Mouse (Mus musculus) limb, embryonic 13.5 days (tissue): ENCODE results near the gene Pyroxd1. TPM values are rescaled to one million over a fixed set of nuclear protein-coding genes. Genes with fewer than 3 reads are reported as not detected.
"Not testable (repeated sequence)": the region's sequence is repeated elsewhere in the genome, so short reads cannot be mapped to it uniquely, and the experiment has no call there.

Experiments used
- ATAC-seq: fragments of 200-750 bp; cut with Nextera tagmentation; 2 replicates; pipeline ENCODE4 v1.8.0; 2017; ENCODE audit warnings: low read depth, moderate number of reproducible peaks, moderate TSS enrichment; ENCODE audit not compliant: low FRiP score
- H3K27ac ChIP-seq: fragments of 300-500 bp; sonication (generic); 2 replicates; pipeline ENCODE4 v1.5.1; 2015; ENCODE audit warnings: inconsistent platforms, mild to moderate bottlenecking, moderate library complexity
- H3K27me3 ChIP-seq: fragments of 300-500 bp; sonication (generic); 2 replicates; pipeline ENCODE4 v1.6.1; 2015; ENCODE audit warnings: mild to moderate bottlenecking, inconsistent platforms
- H3K36me3 ChIP-seq: fragments of 300-500 bp; sonication (generic); 2 replicates; pipeline ENCODE4 v1.6.1; 2015; ENCODE audit warnings: inconsistent platforms, mild to moderate bottlenecking, moderate library complexity
- H3K4me1 ChIP-seq: fragments of 300-500 bp; sonication (generic); 2 replicates; pipeline ENCODE4 v1.6.1; 2015; ENCODE audit warnings: inconsistent platforms
- H3K4me2 ChIP-seq: fragments of 300-500 bp; sonication (generic); replicated peaks from 2 replicates; pipeline ENCODE4 v1.6.1; 2015; ENCODE audit warnings: inconsistent platforms, mild to moderate bottlenecking, moderate library complexity
- H3K4me3 ChIP-seq: fragments of 300-500 bp; sonication (generic); 2 replicates; pipeline ENCODE4 v1.5.1; 2015; ENCODE audit warnings: moderate library complexity, mild to moderate bottlenecking, inconsistent platforms
- H3K9ac ChIP-seq: fragments of 300-500 bp; sonication (generic); 2 replicates; pipeline ENCODE4 v1.6.1; 2015; ENCODE audit warnings: mild to moderate bottlenecking, inconsistent platforms
- H3K9me3 ChIP-seq: fragments of 300-500 bp; sonication (generic); 2 replicates; pipeline ENCODE4 v1.6.1; 2016; ENCODE audit warnings: inconsistent platforms
- WGBS: fragments of 180-500 bp; shearing (Covaris S2); methylation state at CpG from one replicate; pipeline ENCODE4 v1.1.7; 2015; 5-methylcytosine and 5-hydroxymethylcytosine counted together
- polyA plus RNA-seq: library from polyadenylated mRNA; unstranded; fragments of >200 nt; fragmentation: Nextera tagmentation; extraction: Ambion mirVana; gene quantifications from 2 replicates; pipeline ENCODE4 v1.2.1, GENCODE M21; 2015

Pyroxd1 gene
- polyA plus RNA-seq, 1 experiment from 2014 or later: 17.6 TPM

- H3K27ac ChIP-seq: no peak overlapping the region
- H3K36me3 ChIP-seq: peaks cover 31% of the 10 kb centered on the region
- WGBS: 87% methylated on average over 11 of the region's 11 CpGs
- peaks cover 8% of the 10 kb centered on the region for H3K4me1 ChIP-seq
- no peak overlapping the region for H3K9ac ChIP-seq
- no peak overlapping the region for H3K4me2 ChIP-seq
- no peaks in the 10 kb centered on the region for H3K9me3 ChIP-seq
- H3K4me3 ChIP-seq: no peak overlapping the region
- no peak for ATAC-seq
- no peaks in the 10 kb centered on the region for H3K27me3 ChIP-seq
Observed at GRCm38 (mm10) chr6:142347431-142348385, 2.3 kb downstream of the Pyroxd1 start.

- not testable (repeated sequence) for H3K27ac ChIP-seq, H3K9me3 ChIP-seq, H3K9ac ChIP-seq, H3K27me3 ChIP-seq, H3K4me3 ChIP-seq, H3K4me1 ChIP-seq, ATAC-seq, H3K4me2 ChIP-seq
- WGBS: 90% methylated on average over 3 of the region's 3 CpGs
- peaks cover 61% of the 10 kb centered on the region for H3K36me3 ChIP-seq
Observed at GRCm38 (mm10) chr6:142352099-142352498, 6.6 kb downstream of the Pyroxd1 start.

- H3K9me3 ChIP-seq: no peaks in the 10 kb centered on the region
- no peak overlapping the region for H3K9ac ChIP-seq
- ATAC-seq: no peak
- no peaks in the 10 kb centered on the region for H3K4me1 ChIP-seq
- 65% methylated on average over 7 of the region's 7 CpGs for whole genome bisulfite sequencing
- no peak overlapping the region for H3K4me2 ChIP-seq
- no peak overlapping the region for H3K4me3 ChIP-seq
- peaks cover 78% of the 10 kb centered on the region for H3K36me3 ChIP-seq
- no peaks in the 10 kb centered on the region for H3K27me3 ChIP-seq
- no peak overlapping the region for H3K27ac ChIP-seq
Observed at GRCm38 (mm10) chr6:142357106-142357505, 11.7 kb downstream of the Pyroxd1 start.

- peaks cover 83% of the 10 kb centered on the region for H3K36me3 ChIP-seq
- H3K4me2 ChIP-seq: no peak overlapping the region
- WGBS: 91% methylated on average over 6 of the region's 6 CpGs
- H3K27ac ChIP-seq: no peak overlapping the region
- no peak overlapping the region for H3K9ac ChIP-seq
- H3K27me3 ChIP-seq: no peaks in the 10 kb centered on the region
- no peak overlapping the region for H3K4me3 ChIP-seq
- no peaks in the 10 kb centered on the region for H3K9me3 ChIP-seq
- H3K4me1 ChIP-seq: no peaks in the 10 kb centered on the region
- ATAC-seq: no peak
Observed at GRCm38 (mm10) chr6:142362036-142362435, 16.6 kb downstream of the Pyroxd1 start.

- H3K4me3 ChIP-seq: no peak overlapping the region
- H3K4me1 ChIP-seq: no peaks in the 10 kb centered on the region
- H3K9me3 ChIP-seq: no peaks in the 10 kb centered on the region
- no peak for ATAC-seq
- no peak overlapping the region for H3K9ac ChIP-seq
- peaks cover 84% of the 10 kb centered on the region for H3K36me3 ChIP-seq
- 72% methylated on average over 9 of the region's 9 CpGs for WGBS
- H3K4me2 ChIP-seq: no peak overlapping the region
- H3K27me3 ChIP-seq: no peaks in the 10 kb centered on the region
- no peak overlapping the region for H3K27ac ChIP-seq
Observed at GRCm38 (mm10) chr6:142363019-142363576, 17.6 kb downstream of the Pyroxd1 start.

- Histone ChIP-seq H3K9me3 (no peaks in the 10 kb centered on the region), H3K27me3 (no peaks in the 10 kb centered on the region), H3K4me1 (no peaks in the 10 kb centered on the region), H3K36me3 (peaks cover 77% of the 10 kb centered on the region), H3K27ac (no peak overlapping the region), H3K4me3 (no peak overlapping the region), H3K4me2 (no peak overlapping the region), H3K9ac (no peak overlapping the region)
- 84% methylated on average over 8 of the region's 8 CpGs for WGBS
- no peak for ATAC-seq
Observed at GRCm38 (mm10) chr6:142365742-142366472, 20.5 kb downstream of the Pyroxd1 start.

GRCm38 (mm10) chr6:142366473-142367018 lies 21.1 kb downstream of the Pyroxd1 start:
- WGBS: 89% methylated on average over 10 of the region's 10 CpGs
- no peak overlapping the region for H3K4me2 ChIP-seq
- H3K4me1 ChIP-seq: no peaks in the 10 kb centered on the region
- peaks cover 74% of the 10 kb centered on the region for H3K36me3 ChIP-seq
- no peak overlapping the region for H3K27ac ChIP-seq
- no peak overlapping the region for H3K4me3 ChIP-seq
- H3K27me3 ChIP-seq: no peaks in the 10 kb centered on the region
- H3K9ac ChIP-seq: no peak overlapping the region
- H3K9me3 ChIP-seq: no peaks in the 10 kb centered on the region
- no peak for ATAC-seq

GRCm38 (mm10) chr6:142367565-142367964 lies 22.1 kb downstream of the Pyroxd1 start:
- Histone ChIP-seq H3K4me3 (no peak overlapping the region), H3K9ac (no peak overlapping the region), H3K4me2 (no peak overlapping the region), H3K27me3 (no peaks in the 10 kb centered on the region), H3K27ac (no peak overlapping the region), H3K9me3 (no peaks in the 10 kb centered on the region), H3K36me3 (peaks cover 75% of the 10 kb centered on the region), H3K4me1 (no peaks in the 10 kb centered on the region)
- ATAC-seq: no peak
- 84% methylated on average over 3 of the region's 3 CpGs for WGBS

- Histone ChIP-seq H3K27me3 (no peaks in the 10 kb centered on the region), H3K9me3 (no peaks in the 10 kb centered on the region), H3K27ac (no peak overlapping the region), H3K9ac (no peak overlapping the region), H3K4me3 (no peak overlapping the region), H3K36me3 (peaks cover 67% of the 10 kb centered on the region), H3K4me2 (no peak overlapping the region), H3K4me1 (no peaks in the 10 kb centered on the region)
- WGBS: 86% methylated on average over 3 of the region's 3 CpGs
- ATAC-seq: no peak
Observed at GRCm38 (mm10) chr6:142369568-142369967, 24.1 kb downstream of the Pyroxd1 start.

- Histone ChIP-seq H3K36me3 (peaks cover 30% of the 10 kb centered on the region), H3K9me3 (no peaks in the 10 kb centered on the region), H3K4me2 (no peak overlapping the region), H3K4me1 (no peaks in the 10 kb centered on the region), H3K9ac (no peak overlapping the region), H3K4me3 (no peak overlapping the region), H3K27ac (no peak overlapping the region), H3K27me3 (no peaks in the 10 kb centered on the region)
- ATAC-seq: no peak
- WGBS: 62% methylated on average over 1 of the region's 1 CpGs
Observed at GRCm38 (mm10) chr6:142377081-142377480, 31.6 kb downstream of the Pyroxd1 start.

- H3K36me3 ChIP-seq: peaks cover 25% of the 10 kb centered on the region
- 88% methylated on average over 8 of the region's 8 CpGs for WGBS
Observed at GRCm38 (mm10) chr6:142378576-142379330, 33.3 kb downstream of the Pyroxd1 start.

More at GRCm38 (mm10) chr6:142378576-142379330, 33.3 kb downstream of the Pyroxd1 start:
- no peak overlapping the region for H3K4me2 ChIP-seq
- H3K4me1 ChIP-seq: no peaks in the 10 kb centered on the region
- no peak overlapping the region for H3K9ac ChIP-seq
- no peaks in the 10 kb centered on the region for H3K27me3 ChIP-seq
- ATAC-seq: no peak
- H3K27ac ChIP-seq: no peak overlapping the region
- no peaks in the 10 kb centered on the region for H3K9me3 ChIP-seq
- H3K4me3 ChIP-seq: no peak overlapping the region
